Mouse (Mus musculus) spleen, adult 12 weeks (tissue): ENCODE results near the gene Tshz2.

ENCODE experiments used
- DNase-seq: peaks from one replicate; pipeline ENCODE4 v3.0.0; 2022; ENCODE audit warnings: low spot score

Tshz2 gene

DNA sequence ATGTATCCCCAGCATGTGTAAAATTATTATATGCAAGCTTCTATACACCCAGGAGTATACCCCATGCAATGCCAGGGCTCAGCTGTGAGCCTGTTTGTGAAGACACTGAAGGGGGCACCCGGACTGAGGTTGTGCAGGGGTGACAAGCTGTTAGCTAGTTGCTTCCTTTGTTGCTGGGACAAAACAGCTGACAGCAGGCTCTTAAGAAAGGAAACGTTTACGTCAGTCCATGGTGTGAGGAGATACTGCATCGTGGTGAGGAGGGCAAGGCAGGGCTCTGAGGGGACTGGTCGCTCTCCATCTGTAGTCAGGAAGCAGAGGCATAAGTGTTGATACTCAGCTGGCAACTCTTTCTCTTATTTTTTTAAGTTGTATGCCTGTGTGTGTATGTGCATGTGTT is 237.7 kb downstream of the Tshz2 start:
- no peak for DNase-seq

DNA sequence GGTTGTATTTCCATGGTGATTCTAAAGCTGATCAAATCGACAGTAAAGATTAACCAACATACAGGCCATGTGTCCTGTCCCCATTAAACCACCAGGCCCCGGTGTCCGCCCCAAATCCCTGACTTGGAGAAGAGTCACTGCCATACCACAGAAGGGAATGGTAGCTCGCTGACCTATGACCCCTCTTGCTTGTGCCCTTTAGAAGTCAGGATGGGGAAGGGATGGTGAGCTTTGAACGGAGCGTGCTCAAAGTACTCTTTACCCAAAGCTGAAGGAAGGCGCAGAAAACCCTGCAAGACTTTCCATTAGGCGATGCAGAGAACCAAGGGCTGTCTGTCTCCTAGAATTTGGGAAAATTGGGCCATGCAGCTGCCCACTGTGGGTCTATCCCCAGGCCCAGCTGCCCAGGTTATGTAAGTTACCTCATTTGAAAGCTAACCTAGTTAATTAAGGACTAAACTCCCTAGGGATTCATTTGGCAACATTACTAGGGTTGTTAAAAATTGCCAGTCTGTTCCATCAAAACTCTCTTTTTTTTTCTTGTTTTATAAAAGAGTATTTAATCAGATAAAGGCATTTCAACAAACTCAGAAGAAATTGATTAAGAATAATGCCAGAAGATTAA is 238.7 kb downstream of the Tshz2 start:
- DNase-seq, result no peak

DNA sequence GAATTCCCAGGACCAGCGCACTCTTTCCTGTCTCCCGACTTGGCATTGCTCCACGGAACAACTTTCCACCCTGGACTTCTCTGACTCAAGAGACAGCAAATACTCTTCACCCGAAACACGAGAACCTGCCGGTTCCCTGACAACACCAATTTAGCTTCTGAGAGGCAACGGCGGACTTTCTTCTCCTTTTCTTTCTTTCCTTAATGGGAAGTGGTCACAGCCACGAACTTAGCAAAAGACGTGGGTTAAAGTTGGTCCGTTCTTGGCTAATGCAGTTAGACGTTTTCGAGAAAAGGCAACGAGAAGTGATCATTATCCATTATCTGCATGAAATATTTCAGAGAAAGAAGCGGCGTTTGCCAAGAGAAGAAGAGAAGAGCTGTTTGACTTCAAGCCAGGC is 240.6 kb downstream of the Tshz2 start:
- no peak for DNase-seq

DNA sequence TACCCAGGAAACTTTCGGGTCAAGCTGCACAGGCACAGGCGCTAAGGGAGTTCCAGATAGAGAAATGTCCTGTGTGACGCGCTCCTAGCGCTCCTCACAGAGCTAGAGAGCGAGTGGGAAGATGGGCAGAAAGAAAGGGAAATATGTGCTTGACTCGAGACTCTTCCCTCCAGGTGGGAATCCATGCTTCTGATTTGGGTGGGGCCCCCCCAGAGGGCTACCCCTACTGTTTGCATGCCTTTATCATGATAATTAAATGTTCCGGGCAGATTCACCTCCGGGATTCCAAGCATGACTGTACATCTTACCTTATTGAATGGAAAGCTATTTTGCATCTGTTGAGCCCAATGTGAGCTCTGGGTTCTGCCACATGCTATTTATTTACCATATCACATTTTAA is 255.1 kb downstream of the Tshz2 start:
- no peak for DNase-seq

DNA sequence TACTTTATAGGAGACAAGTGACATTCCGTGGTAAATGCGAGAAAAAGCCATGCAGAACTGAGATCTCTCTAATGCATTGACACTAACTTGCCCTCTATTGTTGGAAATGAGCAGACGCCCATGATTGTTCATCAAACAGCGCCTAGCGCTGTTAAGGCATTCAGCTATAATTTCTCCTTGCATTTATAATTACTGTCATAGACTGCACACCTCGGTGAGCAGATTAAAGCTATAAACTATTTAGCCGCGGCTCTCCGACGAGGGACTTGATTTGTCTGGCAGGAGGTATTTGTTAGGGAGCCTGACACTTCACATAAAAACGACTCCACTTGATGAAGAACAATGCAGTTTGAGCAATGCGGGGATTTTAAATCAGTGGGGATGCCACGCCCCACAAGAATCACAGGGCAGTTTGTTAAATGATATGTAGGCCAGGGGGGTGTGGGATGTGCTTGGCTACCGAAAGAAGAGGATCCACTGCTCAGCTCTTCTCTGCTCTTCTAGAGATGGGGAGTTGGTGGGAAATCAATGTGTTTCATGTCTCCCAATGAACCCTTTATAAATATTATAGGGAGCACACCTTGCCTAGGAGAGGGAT is 259.7 kb downstream of the Tshz2 start:
- DNase-seq, result no peak

DNA sequence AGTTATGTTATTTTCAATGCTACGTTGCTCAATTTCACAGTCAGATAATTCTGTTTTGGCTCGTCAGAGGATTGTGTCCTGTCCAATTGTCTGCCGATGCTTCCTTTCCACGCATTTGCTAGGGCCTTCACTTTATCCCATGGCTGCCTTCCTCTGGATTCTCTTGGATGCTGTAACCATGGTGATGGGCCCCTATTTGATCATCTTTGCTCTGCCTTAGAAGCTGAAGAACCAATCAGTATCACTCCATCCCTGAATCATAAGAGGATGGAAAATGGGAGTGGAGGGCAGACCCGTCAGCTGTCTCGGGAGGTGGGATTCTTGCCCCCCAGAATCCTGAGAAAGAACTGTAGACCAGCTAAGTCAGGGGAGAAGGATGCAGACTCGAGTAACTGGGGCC is 270.1 kb downstream of the Tshz2 start:
- DNase-seq, result no peak

DNA sequence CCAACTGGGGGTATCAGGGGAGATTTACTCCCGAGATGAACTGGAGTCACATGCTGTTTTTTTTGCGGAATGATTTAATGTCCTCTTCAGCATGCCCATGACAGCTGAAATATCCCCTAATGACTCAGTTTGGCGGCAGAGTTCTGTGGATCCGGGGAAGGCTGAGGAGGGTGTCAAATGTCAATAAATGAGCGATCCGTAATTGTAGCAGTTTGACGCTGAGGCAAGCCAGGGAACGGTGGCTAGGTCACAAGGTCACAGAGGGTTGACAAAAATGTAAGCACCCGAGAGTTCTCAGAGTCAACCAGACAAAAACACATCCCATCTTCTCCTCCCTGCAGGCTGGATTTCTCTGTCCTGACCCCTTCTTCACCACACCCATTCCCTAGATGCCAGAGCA is 273.6 kb downstream of the Tshz2 start:
- DNase-seq, result no peak

DNA sequence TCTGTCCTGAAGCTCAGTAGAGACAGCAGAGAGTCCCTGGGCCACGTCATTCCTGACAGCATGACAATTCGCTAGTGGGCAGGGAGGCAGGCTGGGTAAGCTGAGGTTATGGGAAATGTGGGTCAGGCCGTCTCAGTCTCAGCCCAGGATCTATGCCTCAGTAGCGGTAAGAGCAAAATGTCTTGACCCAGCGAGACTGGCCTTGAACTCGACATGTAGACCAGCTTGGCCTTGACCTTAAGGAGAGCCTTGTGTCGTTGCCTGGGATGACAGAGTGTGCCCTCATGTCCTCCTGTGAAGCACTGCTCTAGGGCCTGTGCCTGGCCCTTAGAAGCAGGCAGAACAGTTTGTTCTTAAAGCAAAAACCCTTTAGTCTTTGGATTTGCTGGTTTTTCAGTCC is 275.2 kb downstream of the Tshz2 start:
- no peak for DNase-seq

DNA sequence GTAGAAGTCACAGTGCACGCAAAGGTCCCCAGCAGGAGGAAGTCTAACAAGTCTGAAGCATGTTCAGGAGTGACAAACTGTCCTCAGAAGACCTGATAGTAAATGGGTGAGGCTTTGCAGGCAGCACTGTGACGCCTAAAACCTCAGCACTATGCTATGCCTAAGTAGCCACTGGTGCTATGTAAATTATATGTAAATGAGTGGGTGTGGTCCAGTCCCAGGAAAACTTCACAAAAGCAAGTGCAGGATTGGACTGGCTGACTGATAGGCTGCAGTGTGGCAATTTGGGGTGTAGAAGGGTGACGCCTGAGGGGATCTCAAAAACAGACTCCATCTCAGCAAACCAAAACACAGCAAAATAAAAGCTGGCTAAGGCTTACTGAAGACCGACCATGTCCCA is 277.8 kb downstream of the Tshz2 start:
- no peak for DNase-seq

DNA sequence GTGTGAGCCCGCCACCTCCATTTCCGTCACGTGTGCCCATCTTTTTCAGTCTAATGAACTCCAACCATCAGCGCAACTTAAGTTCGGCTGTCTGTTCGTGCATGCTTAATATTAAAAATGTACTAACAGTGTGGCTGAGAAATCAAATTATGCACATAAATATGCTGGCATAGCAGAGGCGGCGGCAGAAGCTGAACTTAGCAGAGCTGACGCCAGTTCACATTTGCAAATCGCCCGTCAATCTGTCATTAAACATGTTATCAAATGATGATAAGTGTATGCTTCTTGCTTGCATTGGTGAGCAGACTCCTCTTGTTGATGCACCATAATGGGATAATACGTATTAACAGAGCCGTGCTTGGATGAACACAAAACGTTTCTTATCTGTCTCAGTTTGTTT is 280.0 kb downstream of the Tshz2 start:
- no peak for DNase-seq

DNA sequence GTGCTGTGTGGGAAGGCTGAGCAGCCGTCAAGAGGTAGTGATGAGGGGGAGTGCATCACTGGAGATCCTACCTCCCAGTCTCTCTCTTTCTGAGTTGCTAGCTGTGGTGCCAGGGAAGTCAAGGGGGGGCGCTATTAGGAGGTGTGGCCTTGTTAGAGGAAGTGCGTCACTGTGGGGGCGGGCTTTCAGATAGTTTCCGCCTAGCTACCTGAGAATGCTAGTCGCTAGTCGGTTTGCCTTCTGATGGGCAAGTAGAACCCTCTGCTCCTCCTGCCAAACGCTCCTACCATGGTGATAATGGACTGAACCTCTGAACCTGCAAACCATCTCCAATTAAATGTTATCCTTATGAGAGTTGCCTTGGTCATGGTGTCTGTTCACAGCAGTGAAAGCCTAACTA is 282.1 kb downstream of the Tshz2 start:
- no peak for DNase-seq

DNA sequence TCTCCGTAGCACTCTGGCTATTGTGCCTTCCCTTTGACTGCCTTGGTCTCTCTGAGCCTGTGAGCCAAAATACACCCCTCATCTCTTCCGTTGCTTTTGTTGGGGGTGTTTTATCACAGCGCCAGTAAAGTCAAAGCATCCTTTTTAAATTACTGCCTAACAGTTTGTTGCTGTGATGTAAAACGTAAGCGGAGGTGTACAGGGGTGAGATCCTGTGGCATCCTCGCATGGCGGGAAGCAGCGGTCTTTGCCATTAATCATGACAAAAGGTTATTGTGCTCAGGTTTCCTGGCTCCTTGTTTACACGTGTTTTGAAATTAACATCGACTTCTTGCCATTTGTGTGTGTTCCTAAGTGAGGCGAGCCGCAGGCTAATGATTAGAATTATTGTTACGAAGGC is 282.5 kb downstream of the Tshz2 start:
- DNase-seq, result no peak

DNA sequence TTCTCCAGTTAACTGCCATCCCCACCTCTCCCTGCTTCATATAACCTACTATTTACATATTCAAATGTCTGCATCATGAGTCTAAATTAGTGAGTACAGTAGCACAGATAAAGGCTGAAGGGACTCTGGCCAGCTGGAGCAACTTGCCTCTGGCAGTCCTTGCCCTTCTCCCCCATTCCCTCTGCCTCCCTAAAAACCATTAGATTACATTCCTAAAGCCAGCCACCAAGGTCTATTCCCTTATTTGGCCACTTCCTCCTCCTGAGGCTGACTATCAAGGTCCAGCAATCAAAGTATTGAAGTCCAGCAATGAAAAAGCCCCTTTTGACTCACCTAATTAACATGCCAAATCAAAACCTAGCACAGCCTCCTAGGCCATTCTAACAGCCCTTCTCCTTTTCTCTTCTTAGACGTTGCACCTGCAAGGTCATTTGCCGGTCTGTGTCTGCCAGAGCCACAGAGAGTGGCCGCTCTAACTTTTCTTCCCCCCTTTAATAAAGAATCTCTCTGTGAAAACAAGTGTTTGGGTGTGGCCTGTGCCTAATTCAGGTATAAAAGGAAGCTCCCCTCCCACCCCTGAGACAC is 286.4 kb downstream of the Tshz2 start:
- DNase-seq, result no peak

DNA sequence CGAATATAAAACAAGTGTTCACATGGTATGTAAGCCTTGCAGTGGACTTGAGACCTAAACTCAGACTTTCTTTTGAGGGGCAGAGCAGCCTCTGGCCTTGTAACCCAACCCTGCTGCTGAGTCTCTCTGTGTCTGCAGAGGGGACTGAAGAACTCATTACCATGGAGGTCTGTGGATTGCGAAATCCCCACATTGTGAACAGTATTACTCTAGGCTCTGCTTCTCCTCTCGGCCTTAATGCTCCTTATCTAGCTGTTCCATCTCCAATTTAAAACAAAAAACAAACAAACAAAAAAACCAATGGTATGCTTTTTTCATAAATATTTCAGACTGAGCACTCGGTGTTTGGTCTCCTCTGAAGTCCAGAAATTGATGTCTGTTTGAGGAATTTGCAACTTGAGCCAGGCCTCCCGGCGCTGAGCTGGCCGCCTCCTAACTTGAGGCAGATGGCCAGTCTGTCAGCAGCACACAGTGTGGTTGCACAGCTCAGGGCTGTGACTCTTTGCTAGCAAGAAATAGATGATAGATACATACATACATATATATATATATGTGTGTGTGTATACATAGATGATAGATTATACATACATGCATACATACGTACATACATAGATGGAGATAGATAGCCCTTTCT is 291.5 kb downstream of the Tshz2 start:
- no peak for DNase-seq

DNA sequence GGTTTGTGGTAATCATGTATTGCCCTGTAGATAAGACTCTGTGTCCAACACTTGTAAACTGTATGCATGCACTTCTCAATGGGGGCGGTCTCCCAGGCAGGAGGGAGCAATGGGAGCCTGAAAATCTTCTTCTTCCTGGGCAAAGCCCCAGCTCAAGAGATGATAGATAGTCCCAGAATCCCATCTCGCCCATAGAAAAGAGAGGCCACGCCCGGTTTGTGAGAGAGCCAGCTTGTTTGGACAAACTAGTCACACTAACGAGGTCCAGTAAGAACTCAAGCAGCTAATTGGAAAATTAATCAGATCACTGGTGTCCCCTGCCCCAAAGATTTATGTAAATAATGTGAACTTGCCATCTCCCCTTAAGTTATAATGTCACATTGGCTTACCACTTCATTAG is 292.7 kb downstream of the Tshz2 start:
- no peak for DNase-seq

DNA sequence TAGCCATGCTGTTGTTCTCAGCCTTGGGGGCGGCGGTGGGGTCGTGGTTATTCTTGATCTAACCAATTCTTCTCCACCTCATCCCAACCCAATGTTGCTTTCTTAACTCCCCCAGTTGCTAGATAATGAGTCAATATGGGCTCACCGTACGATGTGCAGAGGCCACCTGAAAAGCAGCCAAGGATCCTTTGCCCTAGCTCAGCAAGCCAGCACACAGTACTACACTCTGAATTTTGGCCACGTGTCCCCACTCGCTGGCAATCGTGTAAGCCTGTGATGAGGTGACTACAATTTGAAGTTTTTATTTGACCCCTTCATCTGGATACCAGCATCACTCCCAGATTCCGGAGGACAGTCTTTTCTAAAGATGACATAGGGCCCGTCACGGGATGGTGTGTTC is 293.2 kb downstream of the Tshz2 start:
- DNase-seq, result no peak

DNA sequence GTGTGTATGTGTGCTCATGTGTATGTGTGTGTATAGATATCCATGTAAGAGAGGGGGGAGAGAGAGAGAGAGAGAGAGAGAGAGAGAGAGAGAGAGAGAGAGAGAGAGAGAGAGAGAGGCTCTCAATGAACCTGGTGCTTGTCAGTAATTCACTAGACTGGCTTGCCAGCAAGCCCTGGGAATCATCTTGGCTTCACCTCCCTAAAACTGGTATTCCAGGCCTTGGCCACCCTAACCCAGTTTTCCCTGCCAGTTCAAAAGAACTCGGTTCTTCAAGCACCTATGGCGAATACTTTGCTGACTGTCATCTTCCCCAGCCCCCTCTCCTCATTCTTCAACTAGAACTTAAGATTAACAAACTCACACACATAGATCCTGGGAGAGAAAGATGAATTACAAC is 294.6 kb downstream of the Tshz2 start:
- no peak for DNase-seq

DNA sequence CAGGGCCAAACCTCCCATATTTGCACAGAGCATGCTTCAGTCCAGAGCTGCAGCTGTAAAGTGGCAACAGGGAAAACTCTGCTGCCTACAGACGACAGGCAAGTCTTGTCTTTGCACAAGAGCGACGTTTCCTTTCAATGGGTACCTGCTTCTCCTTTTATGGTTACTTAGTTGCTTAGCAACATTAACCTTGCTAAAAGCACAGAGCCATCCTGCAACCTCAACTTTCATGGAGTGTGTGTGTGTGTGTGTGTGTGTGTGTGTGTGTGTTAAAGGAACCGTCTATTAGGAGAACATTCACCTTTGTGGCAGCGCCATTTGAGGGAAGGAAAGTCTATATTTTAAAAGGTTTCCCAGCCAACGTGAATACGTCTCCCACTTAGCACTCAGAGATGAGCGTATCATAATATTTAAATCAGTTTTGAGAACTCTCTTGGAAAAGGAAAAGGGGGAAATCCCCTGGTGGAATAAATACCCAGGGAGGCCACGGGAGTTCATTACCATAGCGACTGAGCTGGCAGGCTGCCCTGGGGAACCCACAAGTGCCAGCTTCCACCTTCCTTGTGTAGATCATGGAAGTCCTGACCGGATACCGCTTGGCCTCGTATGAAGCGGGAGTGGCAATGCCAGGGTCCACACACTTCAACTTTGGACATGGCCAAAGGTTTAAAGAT is 295.8 kb downstream of the Tshz2 start:
- DNase-seq, result no peak

DNA sequence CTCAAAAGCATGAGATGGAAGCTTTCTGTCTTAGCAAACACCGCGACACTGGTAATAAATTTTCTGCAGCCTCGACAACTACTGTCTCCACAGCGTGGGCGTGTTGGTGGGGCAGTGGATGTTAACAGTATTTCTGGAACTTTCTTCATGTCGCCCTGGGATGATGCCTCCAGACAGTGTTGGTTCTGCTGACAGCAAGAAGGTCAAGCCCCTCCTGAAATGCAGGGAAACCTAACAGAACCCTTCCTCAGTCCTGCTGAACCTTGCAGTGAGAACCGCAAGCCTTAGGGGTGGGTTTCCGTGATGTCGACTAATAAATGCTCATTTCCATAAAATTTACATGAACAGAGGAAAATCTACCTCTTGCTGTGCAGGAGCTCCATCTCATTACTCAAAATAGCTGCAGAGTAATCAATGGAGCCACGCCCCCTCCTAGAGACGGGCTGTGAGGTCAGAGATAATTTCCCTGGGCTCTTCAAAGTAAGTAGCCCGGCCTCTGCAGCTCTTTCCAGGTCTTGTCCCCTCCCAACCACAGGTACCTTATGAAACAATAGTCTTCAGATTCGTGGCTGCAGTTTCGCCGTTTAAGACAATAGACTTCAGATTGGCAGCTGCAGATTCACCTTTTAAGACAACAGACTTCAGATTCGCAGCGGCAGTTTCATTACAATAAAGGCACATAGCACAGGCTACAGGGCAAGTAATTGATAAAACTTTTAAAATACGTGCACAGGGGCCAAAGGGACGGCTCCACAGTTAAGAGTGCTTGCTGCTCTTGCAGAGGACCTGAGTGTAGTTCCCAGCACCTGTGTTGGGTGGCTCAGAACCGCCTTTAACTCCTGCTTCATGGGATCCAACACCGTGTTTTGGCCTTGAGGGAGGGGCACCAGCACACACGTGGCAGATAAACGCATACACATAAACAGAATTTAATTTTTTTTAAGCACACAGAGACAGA is 297.0 kb downstream of the Tshz2 start:
- no peak for DNase-seq

DNA sequence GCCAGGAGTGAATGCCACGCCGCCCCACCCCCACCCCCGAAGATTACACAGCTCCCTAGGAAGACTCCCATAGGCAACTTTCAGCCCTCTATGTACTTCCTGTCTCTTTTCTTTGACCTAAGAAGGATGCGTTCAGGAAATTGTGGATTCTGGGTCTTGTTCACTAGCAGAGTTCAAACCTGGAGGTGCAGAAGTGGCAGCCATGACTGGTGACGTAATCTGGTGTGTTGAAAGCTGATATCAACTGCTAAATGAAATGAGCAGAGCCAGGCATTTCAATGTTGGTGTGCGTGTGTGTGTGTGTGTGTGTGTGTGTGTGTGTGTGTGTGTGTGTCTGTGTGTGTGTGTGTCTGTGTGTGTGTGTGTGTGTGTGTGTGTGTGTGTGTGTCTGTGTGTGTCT is 302.8 kb downstream of the Tshz2 start:
- no peak for DNase-seq

DNA sequence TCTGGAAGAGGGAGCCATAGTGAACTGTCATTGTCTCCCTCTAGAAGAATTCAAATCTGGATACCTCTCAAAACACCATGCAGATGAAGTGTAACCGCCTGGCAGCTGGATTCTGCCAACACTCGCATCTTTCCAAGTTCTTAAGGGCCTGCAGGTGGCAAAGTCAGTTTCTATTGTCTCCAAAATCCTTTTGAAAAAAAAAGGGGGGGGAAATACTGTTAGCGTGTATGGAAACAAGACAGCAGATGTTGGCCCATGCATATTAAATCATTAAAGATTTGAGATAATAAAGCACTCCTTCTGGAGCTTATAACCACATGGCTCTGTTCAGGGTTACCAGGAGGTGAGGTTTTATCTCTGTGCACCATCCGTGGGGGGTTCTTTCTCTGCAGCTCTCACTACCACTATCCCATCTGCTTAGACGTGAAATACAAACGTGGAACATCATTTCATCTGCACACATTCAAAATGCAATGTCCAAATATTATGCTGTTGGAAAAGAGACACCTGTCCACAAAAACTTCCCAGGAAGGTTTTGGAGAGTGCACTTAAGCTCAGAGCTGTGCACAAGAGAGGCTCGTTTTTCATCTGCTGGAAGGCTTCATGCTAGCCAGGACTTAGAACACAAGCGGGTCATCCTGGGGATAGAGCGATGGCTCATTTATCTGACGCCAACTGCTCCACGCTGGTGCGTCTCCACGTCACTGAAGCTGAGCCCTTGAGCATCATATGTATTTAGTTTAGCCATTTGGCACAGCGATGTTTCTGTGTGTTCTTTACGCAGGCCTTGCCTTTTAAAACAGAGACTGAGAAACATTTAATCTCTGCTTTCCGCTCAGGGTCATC is 307.7 kb downstream of the Tshz2 start:
- no peak for DNase-seq
